Mouse (Mus musculus): ENCODE results near the gene Acer1. TPM values are rescaled to one million over a fixed set of nuclear protein-coding genes. Genes with fewer than 3 reads are reported as not detected.

The Acer1 gene
- polyA plus RNA-seq (2011; ENCODE audit: insufficient read depth, insufficient read length, low replicate concordance, missing spikeins) = not detected in 2 replicates

GRCm38 (mm10) chr17:56982013-56982412 lies at the start of gene Acer1:
Gene Acer1 (minus strand): TSS chr17:56982126.
- TF ChIP-seq CTCF (IDR thresholded peaks at IDR 0.05; ENCODE audit: control insufficient read depth, insufficient read depth, low read length) (no peak), POLR2A (IDR thresholded peaks at IDR 0.05; ENCODE audit: borderline replicate concordance, control insufficient read depth, low read depth, low read length) (no peak)
- H3K4me1 ChIP-seq (ENCODE audit: control insufficient read depth, insufficient read depth, low read length) = no peaks in the 10 kb centered on the region
- H3K27ac ChIP-seq (ENCODE audit: control insufficient read depth, insufficient read depth, low read depth, low read length, poor library complexity) = no peak within 1 kb of the TSS
- 80% methylated on average over 5 of the region's 5 CpGs for WGBS
- no peak within 1 kb of the TSS for H3K4me3 ChIP-seq (replicated peaks; ENCODE audit: control insufficient read depth, low read depth, low read length)

DNA sequence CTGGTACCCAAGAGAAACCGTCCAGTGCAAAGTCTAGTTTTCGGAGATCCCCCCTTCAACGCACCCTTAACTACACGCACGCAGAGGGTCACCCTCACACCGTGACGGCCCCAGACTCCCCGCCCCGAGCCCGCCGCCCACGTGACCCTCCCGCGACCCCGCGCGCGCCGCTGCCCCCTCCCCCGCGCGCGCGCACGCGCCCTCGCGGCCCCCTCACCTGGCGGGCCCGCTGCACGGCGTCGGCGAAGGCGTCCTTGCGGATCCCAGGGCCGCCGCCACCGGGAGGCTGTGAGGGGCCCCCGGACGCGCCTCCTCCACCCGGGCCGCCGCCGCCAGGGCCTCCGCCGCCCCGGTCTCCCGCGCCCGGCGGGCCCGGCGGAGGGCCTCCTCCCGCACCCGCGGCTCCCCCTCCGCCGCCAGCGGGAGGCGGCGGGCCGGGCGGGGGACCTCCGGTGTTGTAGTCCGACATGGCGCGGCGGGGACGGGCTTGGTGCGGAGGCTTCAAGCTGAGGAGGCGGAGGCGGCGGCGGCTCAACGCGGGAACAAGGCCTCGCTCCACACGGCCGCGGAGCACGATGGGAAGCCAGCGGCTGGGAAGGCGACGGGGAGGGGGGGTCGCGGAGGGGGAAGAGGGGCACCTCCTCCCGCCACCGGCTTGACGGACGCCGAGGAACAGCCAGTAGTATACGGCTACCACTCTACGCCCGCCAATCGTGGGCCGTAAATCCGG lies 49.2 kb upstream of the Acer1 start, which contains the start of gene Khsrp:
Khsrp (minus strand) TSS at position 592 of the 730 bp plus-strand sequence.
- H3K4me1 ChIP-seq (ENCODE audit: control insufficient read depth, insufficient read depth, low read length) = peaks cover 1% of the 10 kb centered on the region; the same call in 1 of the 2 replicates
- peak within 1 kb of the TSS; percentile 81 for H3K4me3 ChIP-seq (replicated peaks; ENCODE audit: control insufficient read depth, low read depth, low read length)
- peak within 1 kb of the TSS; percentile 89 for H3K27ac ChIP-seq (ENCODE audit: control insufficient read depth, insufficient read depth, low read depth, low read length, poor library complexity)
- 3% methylated on average over 97 of the region's 99 CpGs for WGBS
- TF ChIP-seq CTCF (IDR thresholded peaks at IDR 0.05; ENCODE audit: control insufficient read depth, insufficient read depth, low read length) (no peak), POLR2A (IDR thresholded peaks at IDR 0.05; ENCODE audit: borderline replicate concordance, control insufficient read depth, low read depth, low read length) (peak; percentile 47; the same call in 1 of the 2 replicates)

- no peak overlapping the region for H3K27ac ChIP-seq (ENCODE audit: control insufficient read depth, insufficient read depth, low read depth, low read length, poor library complexity)
- WGBS = 21% methylated on average over 8 of the region's 8 CpGs
Observed at GRCm38 (mm10) chr17:57029691-57030090, 47.8 kb upstream of the Acer1 start.

GRCm38 (mm10) chr17:57027471-57027870 lies 45.5 kb upstream of the Acer1 start:
- H3K4me3 ChIP-seq (replicated peaks; ENCODE audit: control insufficient read depth, low read depth, low read length) = no peak overlapping the region
- no peak overlapping the region for H3K27ac ChIP-seq (ENCODE audit: control insufficient read depth, insufficient read depth, low read depth, low read length, poor library complexity)
- WGBS = 74% methylated on average over 4 of the region's 4 CpGs
- peaks cover 1% of the 10 kb centered on the region; the same call in 1 of the 2 replicates for H3K4me1 ChIP-seq (ENCODE audit: control insufficient read depth, insufficient read depth, low read length)
- TF ChIP-seq CTCF (IDR thresholded peaks at IDR 0.05; ENCODE audit: control insufficient read depth, insufficient read depth, low read length) = no peak
- no peak for TF ChIP-seq POLR2A (IDR thresholded peaks at IDR 0.05; ENCODE audit: borderline replicate concordance, control insufficient read depth, low read depth, low read length)

More at GRCm38 (mm10) chr17:57029691-57030090, 47.8 kb upstream of the Acer1 start:
- TF ChIP-seq POLR2A (IDR thresholded peaks at IDR 0.05; ENCODE audit: borderline replicate concordance, control insufficient read depth, low read depth, low read length) = no peak
- no peak for TF ChIP-seq CTCF (IDR thresholded peaks at IDR 0.05; ENCODE audit: control insufficient read depth, insufficient read depth, low read length)
- Histone ChIP-seq H3K4me3 (replicated peaks; ENCODE audit: control insufficient read depth, low read depth, low read length) (peak overlapping the region; percentile 60), H3K4me1 (ENCODE audit: control insufficient read depth, insufficient read depth, low read length) (peaks cover 1% of the 10 kb centered on the region; the same call in 1 of the 2 replicates)

DNA sequence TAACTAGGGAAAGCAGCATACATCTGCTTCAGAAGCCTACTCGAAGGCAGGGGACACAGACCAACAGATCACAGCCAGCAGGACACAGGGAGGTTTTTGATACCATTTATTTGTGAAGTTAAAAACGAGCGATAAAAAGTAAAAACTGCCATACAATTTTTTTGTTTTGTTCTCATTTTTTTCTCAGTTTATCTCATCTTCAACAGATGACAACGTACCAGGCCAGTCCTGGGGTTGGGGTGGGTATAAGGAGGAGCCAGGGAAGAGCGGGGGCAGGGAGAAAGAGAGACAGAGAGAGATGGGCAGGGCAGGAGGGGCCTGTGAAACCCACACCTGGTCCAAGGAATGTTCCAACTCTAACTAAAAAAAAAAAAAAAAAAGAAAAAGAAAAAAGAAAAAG lies 39.0 kb upstream of the Acer1 start:
- Histone ChIP-seq H3K27ac (ENCODE audit: control insufficient read depth, insufficient read depth, low read depth, low read length, poor library complexity) (no peak overlapping the region), H3K4me3 (replicated peaks; ENCODE audit: control insufficient read depth, low read depth, low read length) (no peak overlapping the region), H3K4me1 (ENCODE audit: control insufficient read depth, insufficient read depth, low read length) (no peaks in the 10 kb centered on the region)
- TF ChIP-seq CTCF (IDR thresholded peaks at IDR 0.05; ENCODE audit: control insufficient read depth, insufficient read depth, low read length) (no peak), POLR2A (IDR thresholded peaks at IDR 0.05; ENCODE audit: borderline replicate concordance, control insufficient read depth, low read depth, low read length) (no peak)
- WGBS = 58% methylated on average over 5 of the region's 5 CpGs

DNA sequence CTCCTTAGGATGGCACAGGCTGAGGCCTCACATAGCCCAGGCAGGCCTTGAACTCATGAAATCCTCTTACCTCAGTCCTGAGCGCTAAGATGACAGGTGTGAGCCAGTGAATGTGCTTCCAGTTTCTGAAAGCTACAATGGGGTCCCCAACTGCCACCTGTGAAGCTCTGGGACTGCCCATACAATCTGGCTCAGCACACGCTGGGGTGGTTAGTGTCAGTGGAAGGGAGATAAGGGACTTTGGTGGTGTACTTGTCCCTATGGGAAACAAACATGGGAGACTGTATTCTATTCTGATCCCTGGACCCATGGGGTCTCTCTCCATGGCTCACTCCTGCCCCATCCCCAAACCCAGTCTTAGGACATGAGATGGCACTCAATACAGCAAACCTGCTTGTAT lies 37.8 kb upstream of the Acer1 start:
- TF ChIP-seq POLR2A (IDR thresholded peaks at IDR 0.05; ENCODE audit: borderline replicate concordance, control insufficient read depth, low read depth, low read length) (no peak), CTCF (IDR thresholded peaks at IDR 0.05; ENCODE audit: control insufficient read depth, insufficient read depth, low read length) (no peak)
- H3K27ac ChIP-seq (ENCODE audit: control insufficient read depth, insufficient read depth, low read depth, low read length, poor library complexity) = no peak overlapping the region
- 58% methylated on average over 2 of the region's 2 CpGs for WGBS
- no peaks in the 10 kb centered on the region for H3K4me1 ChIP-seq (ENCODE audit: control insufficient read depth, insufficient read depth, low read length)
- no peak overlapping the region for H3K4me3 ChIP-seq (replicated peaks; ENCODE audit: control insufficient read depth, low read depth, low read length)

- Histone ChIP-seq H3K4me3 (replicated peaks; ENCODE audit: control insufficient read depth, low read depth, low read length) (peak overlapping the region; percentile 78), H3K4me1 (ENCODE audit: control insufficient read depth, insufficient read depth, low read length) (peaks cover 3% of the 10 kb centered on the region; the same call in 1 of the 2 replicates), H3K27ac (ENCODE audit: control insufficient read depth, insufficient read depth, low read depth, low read length, poor library complexity) (no peak overlapping the region; the same call in 1 of the 2 replicates)
- 86% methylated on average over 13 of the region's 13 CpGs for WGBS
- no peak for TF ChIP-seq POLR2A (IDR thresholded peaks at IDR 0.05; ENCODE audit: borderline replicate concordance, control insufficient read depth, low read depth, low read length)
- TF ChIP-seq CTCF (IDR thresholded peaks at IDR 0.05; ENCODE audit: control insufficient read depth, insufficient read depth, low read length) = no peak
Observed at GRCm38 (mm10) chr17:57012245-57012795, 30.4 kb upstream of the Acer1 start.
